Mouse (Mus musculus) hematopoietic stem cell, adult 5-6 weeks (primary cell): ENCODE results near the gene Kbtbd12. TPM values are rescaled to one million over a fixed set of nuclear protein-coding genes. Genes with fewer than 3 reads are reported as not detected.

Source experiments
- ATAC-seq, 2 experiments: fragments of 125-278 bp in 1 of 2; replicated peaks in 1 of 2; 2 replicates each; pipeline ENCODE4 v1.8.0; 2016 to 2017; ENCODE audit warnings: inconsistent platforms in 2 of 2, mild to moderate bottlenecking in 2 of 2, moderate number of reproducible peaks in 2 of 2, low read depth in 1 of 2, moderate TSS enrichment in 1 of 2; ENCODE audit not compliant: low FRiP score in 2 of 2, poor library complexity in 2 of 2, severe bottlenecking in 2 of 2, insufficient read depth in 1 of 2, low TSS enrichment in 1 of 2
- total RNA-seq: library from RNA; stranded (forward); fragments of 172-1452, 232-1000 nt; gene quantifications from 2 replicates; pipeline ENCODE4 v1.2.3, GENCODE M21; 2017

Gene Kbtbd12
- total RNA-seq, 1 experiment from 2014 or later: 0.35 TPM

- ATAC-seq: no peak
Measured at GRCm38 (mm10) chr6:88576495-88576894, 61.3 kb downstream of the Kbtbd12 start.

GRCm38 (mm10) chr6:88566676-88567075, 71.1 kb downstream of the Kbtbd12 start:
- no peak for ATAC-seq

- ATAC-seq: no peak
Measured at GRCm38 (mm10) chr6:88565033-88565432, 72.7 kb downstream of the Kbtbd12 start.

GRCm38 (mm10) chr6:88560156-88560555, 77.6 kb downstream of the Kbtbd12 start:
- ATAC-seq: no peak

- no peak for ATAC-seq
Measured at GRCm38 (mm10) chr6:88559688-88560087, 78.1 kb downstream of the Kbtbd12 start.

- no peak for ATAC-seq
Measured at GRCm38 (mm10) chr6:88558076-88558475, 79.7 kb downstream of the Kbtbd12 start.

- ATAC-seq: no peak
Measured at GRCm38 (mm10) chr6:88557548-88557947, 80.2 kb downstream of the Kbtbd12 start.

- no peak for ATAC-seq
Measured at GRCm38 (mm10) chr6:88549916-88550315, 87.8 kb downstream of the Kbtbd12 start.

GRCm38 (mm10) chr6:88549137-88549814, 88.5 kb downstream of the Kbtbd12 start:
- no peak for ATAC-seq

GRCm38 (mm10) chr6:88548405-88549049, 89.2 kb downstream of the Kbtbd12 start:
- no peak for ATAC-seq

GRCm38 (mm10) chr6:88545397-88545790, 92.4 kb downstream of the Kbtbd12 start:
- ATAC-seq: peak in 1 of 2 experiments; percentile 16; a peak in 1 of 4 replicates

GRCm38 (mm10) chr6:88544644-88545396, 92.9 kb downstream of the Kbtbd12 start:
- ATAC-seq: peak; percentile 64 to 66

- ATAC-seq: no peak
Measured at GRCm38 (mm10) chr6:88544241-88544640, 93.5 kb downstream of the Kbtbd12 start.

GRCm38 (mm10) chr6:88540093-88540755, 97.5 kb downstream of the Kbtbd12 start:
- ATAC-seq: no peak

- no peak for ATAC-seq
Measured at GRCm38 (mm10) chr6:88530306-88530705, 107.4 kb downstream of the Kbtbd12 start.

- ATAC-seq: no peak
Measured at GRCm38 (mm10) chr6:88524056-88524455, 113.7 kb downstream of the Kbtbd12 start.

- ATAC-seq: no peak
Measured at GRCm38 (mm10) chr6:88523451-88523850, 114.3 kb downstream of the Kbtbd12 start.

GRCm38 (mm10) chr6:88523043-88523442, 114.7 kb downstream of the Kbtbd12 start:
- ATAC-seq: no peak
